Mouse (Mus musculus): Measurements from ENCODE around the gene Galntl5. TPM values are rescaled to one million over a fixed set of nuclear protein-coding genes. Genes with fewer than 3 reads are reported as not detected.
"Not testable (repeated sequence)": the region's sequence is repeated elsewhere in the genome, so short reads cannot be mapped to it uniquely, and the experiment has no call there.

The Galntl5 gene
- total and polyA plus RNA-seq, 3 experiments = not detected

DNA sequence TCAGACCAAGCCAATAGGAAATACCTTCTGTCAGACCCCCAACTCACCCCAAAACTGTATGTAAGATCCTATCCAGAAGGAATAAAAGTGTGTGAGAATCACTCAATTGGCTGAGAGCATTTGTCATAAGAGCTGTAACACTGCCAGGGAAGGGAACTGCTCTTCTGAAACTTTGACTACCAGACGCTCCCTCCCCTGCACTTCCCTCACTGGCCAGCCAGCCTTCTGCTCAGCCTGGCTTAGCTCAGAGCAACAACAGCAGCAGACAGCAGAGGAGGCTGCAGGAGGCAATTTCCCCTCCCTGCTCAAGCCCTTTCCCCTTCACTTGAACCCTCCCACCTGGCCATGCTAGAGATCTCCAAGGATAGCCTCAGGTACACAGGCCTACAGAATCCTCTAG, 30.6 kb downstream of the Galntl5 start:
- in situ Hi-C loops (cut with MboI; ENCODE audit: low pct_ligation_motif_present, low pct_unique_long_range_greater_than_20kb, low sequenced_read_pairs) (no loop called here), dilution Hi-C loops (cut with MboI; ENCODE audit: extremely low pct_ligation_motif_present, extremely low pct_unique_long_range_greater_than_20kb, low sequenced_read_pairs) (no loop called here)
- peaks cover 0 to 2% of the 10 kb centered on the region in 2 experiments; a peak in 1 of 4 replicates for H3K4me1 ChIP-seq (ENCODE audit: control insufficient read depth in 1 of 2, insufficient read depth in 2 of 2)
- no peak for DNase-seq (ENCODE audit: extremely low read depth)
- no peak overlapping the region for H3K9ac ChIP-seq (ENCODE audit: insufficient read depth, low read depth)
- no peaks in the 10 kb centered on the region for H3K36me3 ChIP-seq (replicated peaks in 1 of 2; ENCODE audit: control insufficient read depth in 1 of 2, insufficient read depth in 1 of 2, low read length in 1 of 2)
- H3K4me3 ChIP-seq (replicated peaks in 1 of 3; ENCODE audit: low read depth in 2 of 3, low read length in 2 of 3, poor library complexity in 1 of 3) = no peak overlapping the region
- H3K27me3 ChIP-seq (replicated peaks) = no peaks in the 10 kb centered on the region
- H3K27ac ChIP-seq (ENCODE audit: insufficient read depth, low read depth) = no peak overlapping the region
- TF ChIP-seq POLR2AphosphoS2 (IDR thresholded peaks at IDR 0.05; ENCODE audit: low read depth, low read length) = no peak
- TF ChIP-seq ETS1 (conservative IDR thresholded peaks at IDR 0.05; ENCODE audit: low read depth, low read length) = no peak
- TF ChIP-seq JUND (conservative IDR thresholded peaks at IDR 0.05; ENCODE audit: low read depth, low read length) = no peak
- TF ChIP-seq ZNF384 (IDR thresholded peaks at IDR 0.05; ENCODE audit: low read depth, low read length) = no peak
- TF ChIP-seq GABPA (IDR thresholded peaks at IDR 0.05; ENCODE audit: insufficient replicate concordance, low read depth, low read length) = no peak
- TF ChIP-seq RAD21 (IDR thresholded peaks at IDR 0.05; ENCODE audit: low read depth, low read length) = no peak
- no peak for TF ChIP-seq SIN3A (IDR thresholded peaks at IDR 0.05; ENCODE audit: low read length)
- TF ChIP-seq ZC3H11A (IDR thresholded peaks at IDR 0.05; ENCODE audit: low read depth, low read length) = no peak
- TF ChIP-seq CTCF (conservative IDR thresholded peaks at IDR 0.05 in 1 of 2, IDR thresholded peaks at IDR 0.05 in 1 of 2; ENCODE audit: low read depth in 2 of 2, low read length in 2 of 2) = no peak
- no peak for TF ChIP-seq JUN (IDR thresholded peaks at IDR 0.05; ENCODE audit: insufficient read depth, low read depth, low read length)
- H3K79me2 ChIP-seq (replicated peaks; ENCODE audit: control insufficient read depth, extremely low read depth, insufficient read depth, poor library complexity, severe bottlenecking) = no peaks in the 10 kb centered on the region
- no peak overlapping the region for H3K4me2 ChIP-seq (ENCODE audit: insufficient read depth, low read depth, poor library complexity, severe bottlenecking)
- H3K9me3 ChIP-seq (replicated peaks; ENCODE audit: low read length) = no peaks in the 10 kb centered on the region

DNA sequence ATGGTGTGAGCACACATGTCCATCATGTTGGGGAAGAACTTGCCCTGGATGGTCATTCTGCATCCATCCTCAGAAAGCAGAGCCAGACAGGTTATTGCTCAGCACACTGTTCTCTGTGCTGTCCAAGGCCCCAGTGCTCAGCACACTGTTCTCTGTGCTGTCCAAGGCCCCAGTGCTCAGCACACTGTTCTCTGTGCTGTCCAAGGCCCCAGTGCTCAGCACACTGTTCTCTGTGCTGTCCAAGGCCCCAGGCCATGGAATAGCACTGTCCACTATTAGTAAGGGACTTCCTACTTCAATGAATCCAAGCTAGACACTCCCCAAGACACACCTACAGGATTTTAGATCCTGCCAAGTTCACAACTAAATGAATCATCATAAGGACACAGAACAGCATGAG, 32.0 kb downstream of the Galntl5 start:
- H3K4me2 ChIP-seq (ENCODE audit: insufficient read depth, low read depth, poor library complexity, severe bottlenecking); H3K9ac ChIP-seq (ENCODE audit: insufficient read depth, low read depth); H3K9me3 ChIP-seq (replicated peaks; ENCODE audit: low read length); H3K27ac ChIP-seq (ENCODE audit: insufficient read depth, low read depth); H3K4me1 ChIP-seq (ENCODE audit: control insufficient read depth in 1 of 2, insufficient read depth in 2 of 2); H3K27me3 ChIP-seq (replicated peaks); DNase-seq (ENCODE audit: extremely low read depth); H3K79me2 ChIP-seq (replicated peaks; ENCODE audit: control insufficient read depth, extremely low read depth, insufficient read depth, poor library complexity, severe bottlenecking); in situ Hi-C loops (cut with MboI; ENCODE audit: low pct_ligation_motif_present, low pct_unique_long_range_greater_than_20kb, low sequenced_read_pairs); H3K36me3 ChIP-seq (replicated peaks in 1 of 2; ENCODE audit: control insufficient read depth in 1 of 2, insufficient read depth in 1 of 2, low read length in 1 of 2); dilution Hi-C loops (cut with MboI; ENCODE audit: extremely low pct_ligation_motif_present, extremely low pct_unique_long_range_greater_than_20kb, low sequenced_read_pairs); H3K4me3 ChIP-seq (replicated peaks in 1 of 3; ENCODE audit: low read depth in 2 of 3, low read length in 2 of 3, poor library complexity in 1 of 3): not testable (repeated sequence)

DNA sequence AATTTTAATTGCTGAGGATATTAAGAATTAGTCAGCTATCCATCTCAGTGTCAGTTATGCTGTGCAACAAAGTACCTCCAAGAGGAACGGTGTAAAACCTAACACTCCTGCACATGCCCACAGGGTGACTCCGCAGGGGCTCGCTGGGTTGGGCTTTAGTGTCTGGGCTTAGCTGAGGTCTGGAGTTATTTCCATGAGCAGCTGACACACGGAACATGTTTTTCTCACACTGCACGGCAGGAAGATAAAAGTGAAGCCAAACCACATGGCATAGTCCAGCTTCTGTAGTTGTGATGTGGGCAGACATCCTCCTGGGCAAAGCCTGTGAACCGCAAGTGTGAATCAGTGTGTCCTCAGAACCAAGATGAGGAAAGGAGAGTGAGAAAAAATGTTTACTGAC, 33.7 kb downstream of the Galntl5 start:
- H3K27me3 ChIP-seq (replicated peaks) = no peaks in the 10 kb centered on the region
- DNase-seq (ENCODE audit: extremely low read depth) = no peak
- H3K4me3 ChIP-seq (replicated peaks in 1 of 3; ENCODE audit: low read depth in 2 of 3, low read length in 2 of 3, poor library complexity in 1 of 3) = no peak overlapping the region
- no peaks in the 10 kb centered on the region for H3K79me2 ChIP-seq (replicated peaks; ENCODE audit: control insufficient read depth, extremely low read depth, insufficient read depth, poor library complexity, severe bottlenecking)
- in situ Hi-C loops (cut with MboI; ENCODE audit: low pct_ligation_motif_present, low pct_unique_long_range_greater_than_20kb, low sequenced_read_pairs) (no loop called here), dilution Hi-C loops (cut with MboI; ENCODE audit: extremely low pct_ligation_motif_present, extremely low pct_unique_long_range_greater_than_20kb, low sequenced_read_pairs) (no loop called here)
- H3K4me1 ChIP-seq (ENCODE audit: control insufficient read depth in 1 of 2, insufficient read depth in 2 of 2) = peaks cover 0 to 2% of the 10 kb centered on the region in 2 experiments; a peak in 1 of 4 replicates
- TF ChIP-seq ZMIZ1 (IDR thresholded peaks at IDR 0.05; ENCODE audit: low read depth, low read length) (no peak), MEF2A (IDR thresholded peaks at IDR 0.05; ENCODE audit: borderline replicate concordance, low read depth, low read length) (no peak)
- no peak overlapping the region for H3K4me2 ChIP-seq (ENCODE audit: insufficient read depth, low read depth, poor library complexity, severe bottlenecking)
- H3K27ac ChIP-seq (ENCODE audit: insufficient read depth, low read depth) = no peak overlapping the region
- H3K36me3 ChIP-seq (replicated peaks in 1 of 2; ENCODE audit: control insufficient read depth in 1 of 2, insufficient read depth in 1 of 2, low read length in 1 of 2) = no peaks in the 10 kb centered on the region
- no peak overlapping the region for H3K9ac ChIP-seq (ENCODE audit: insufficient read depth, low read depth)
- H3K9me3 ChIP-seq (replicated peaks; ENCODE audit: low read length) = no peaks in the 10 kb centered on the region
